Mouse (Mus musculus): ENCODE data around the gene Ttll12. TPM values are rescaled to one million over a fixed set of nuclear protein-coding genes. Genes with fewer than 3 reads are reported as not detected.

Gene Ttll12
- polyA plus RNA-seq, 1 experiment from 2014 or later: 36.2 TPM

GRCm38 (mm10) chr15:83590841-83591240 lies 4.1 kb downstream of the Ttll12 start:
- Histone ChIP-seq H3K27me3 (replicated peaks; ENCODE audit: control insufficient read depth, insufficient read depth, low read length) (no peaks in the 10 kb centered on the region), H3K9me3 (ENCODE audit: control insufficient read depth, low read length) (0 out of 2 replicates have a peak, but pooled peaks cover 2% of the 10 kb centered on the region), H3K4me1 (replicated peaks; ENCODE audit: control insufficient read depth, insufficient read depth, low read length) (peaks cover 8% of the 10 kb centered on the region), H3K4me3 (ENCODE audit: low read depth, low read length) (no peak overlapping the region), H3K4me2 (ENCODE audit: low read length) (no peak overlapping the region), H3K36me3 (ENCODE audit: control insufficient read depth, insufficient read depth, low read length) (peaks cover 29% of the 10 kb centered on the region), H3K27ac (ENCODE audit: low read depth) (no peak overlapping the region), H3K9ac (ENCODE audit: low read length) (no peak overlapping the region)
- WGBS: 87% methylated on average over 4 of the region's 4 CpGs
- DNase-seq (ENCODE audit: low spot score) (no peak), ATAC-seq (replicated peaks; ENCODE audit: low FRiP score, low TSS enrichment, low read depth) (no peak)

- H3K36me3 ChIP-seq (ENCODE audit: control insufficient read depth, insufficient read depth, low read length): peaks cover 82% of the 10 kb centered on the region
- WGBS: 93% methylated on average over 6 of the region's 6 CpGs
- no peak for DNase-seq (ENCODE audit: low spot score)
Observed at GRCm38 (mm10) chr15:83584741-83585220, 10.2 kb downstream of the Ttll12 start.

DNA sequence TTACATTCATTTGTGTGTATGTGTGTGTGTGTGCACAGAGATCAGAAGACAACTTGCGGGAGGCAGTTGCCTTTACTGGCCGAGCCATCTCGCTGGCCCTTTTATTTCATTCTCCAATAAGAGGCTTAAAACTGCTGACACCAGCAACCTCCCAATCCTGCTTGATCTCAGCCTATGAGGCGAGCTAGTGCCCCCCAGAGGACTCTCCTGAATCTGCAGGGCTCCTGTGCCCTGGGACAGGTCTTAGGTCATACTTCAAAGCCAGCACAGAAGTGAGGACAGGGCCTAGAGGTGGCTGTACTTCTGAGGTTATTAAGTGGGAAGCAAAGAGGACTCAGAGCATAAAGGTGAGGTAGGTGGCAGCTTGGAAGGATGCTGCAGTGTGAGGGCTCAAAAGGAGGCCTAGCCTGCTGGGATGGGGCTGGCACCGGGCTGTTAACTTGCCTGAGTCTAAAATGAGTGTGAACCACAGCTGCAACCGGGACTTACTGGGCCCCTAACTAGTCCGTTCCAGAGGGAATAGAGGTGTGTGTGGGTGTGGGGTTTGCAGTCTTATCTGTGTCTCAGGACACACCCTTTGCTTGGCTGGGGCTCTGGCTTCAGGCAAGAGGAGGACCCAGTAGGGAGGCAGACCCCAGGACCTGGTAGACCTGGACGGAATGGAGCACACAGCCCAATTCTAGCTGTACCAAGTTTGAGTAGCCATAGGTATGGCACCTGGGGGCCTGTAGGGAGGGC lies 11.4 kb downstream of the Ttll12 start:
- H3K36me3 ChIP-seq (ENCODE audit: control insufficient read depth, insufficient read depth, low read length): peaks cover 94% of the 10 kb centered on the region

More at GRCm38 (mm10) chr15:83584741-83585220, 10.2 kb downstream of the Ttll12 start:
- Histone ChIP-seq H3K27ac (ENCODE audit: low read depth) (no peak overlapping the region), H3K4me1 (replicated peaks; ENCODE audit: control insufficient read depth, insufficient read depth, low read length) (no peaks in the 10 kb centered on the region), H3K9ac (ENCODE audit: low read length) (no peak overlapping the region), H3K4me3 (ENCODE audit: low read depth, low read length) (no peak overlapping the region), H3K9me3 (ENCODE audit: control insufficient read depth, low read length) (0 out of 2 replicates have a peak, but pooled peaks cover 4% of the 10 kb centered on the region), H3K4me2 (ENCODE audit: low read length) (no peak overlapping the region), H3K27me3 (replicated peaks; ENCODE audit: control insufficient read depth, insufficient read depth, low read length) (no peaks in the 10 kb centered on the region)
- no peak for ATAC-seq (replicated peaks; ENCODE audit: low FRiP score, low TSS enrichment, low read depth)

DNA sequence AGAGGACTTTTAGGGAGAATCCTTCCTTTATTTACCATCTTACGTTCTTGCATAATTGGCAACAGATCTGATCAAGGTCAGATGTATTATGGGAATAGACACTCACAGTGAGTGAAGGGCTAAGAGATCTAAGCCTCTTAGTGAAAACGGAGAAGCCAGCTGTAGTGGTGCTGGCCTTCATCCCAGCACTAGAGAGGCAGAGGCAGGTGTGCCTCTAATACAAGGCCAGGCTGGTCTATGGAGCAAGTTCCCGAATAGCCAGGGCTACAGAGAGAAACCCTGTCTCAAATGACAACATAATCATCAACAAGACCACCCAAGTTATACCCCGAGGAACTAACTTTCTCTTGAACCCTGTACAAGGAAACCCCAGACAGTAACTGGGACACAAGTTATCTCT lies 12.0 kb downstream of the Ttll12 start:
- 81% methylated on average over 4 of the region's 4 CpGs for WGBS
- no peak for DNase-seq (ENCODE audit: low spot score)

More for the DNA sequence above, 11.4 kb downstream of the Ttll12 start:
- Histone ChIP-seq H3K9ac (ENCODE audit: low read length) (no peak overlapping the region), H3K27me3 (replicated peaks; ENCODE audit: control insufficient read depth, insufficient read depth, low read length) (no peaks in the 10 kb centered on the region), H3K9me3 (ENCODE audit: control insufficient read depth, low read length) (0 out of 2 replicates have a peak, but pooled peaks cover 4% of the 10 kb centered on the region), H3K27ac (ENCODE audit: low read depth) (no peak overlapping the region), H3K4me2 (ENCODE audit: low read length) (no peak overlapping the region), H3K4me1 (replicated peaks; ENCODE audit: control insufficient read depth, insufficient read depth, low read length) (no peaks in the 10 kb centered on the region), H3K4me3 (ENCODE audit: low read depth, low read length) (no peak overlapping the region)
- DNase-seq (ENCODE audit: low spot score): no peak
- WGBS: 77% methylated on average over 8 of the region's 8 CpGs
- ATAC-seq (replicated peaks; ENCODE audit: low FRiP score, low TSS enrichment, low read depth): no peak

DNA sequence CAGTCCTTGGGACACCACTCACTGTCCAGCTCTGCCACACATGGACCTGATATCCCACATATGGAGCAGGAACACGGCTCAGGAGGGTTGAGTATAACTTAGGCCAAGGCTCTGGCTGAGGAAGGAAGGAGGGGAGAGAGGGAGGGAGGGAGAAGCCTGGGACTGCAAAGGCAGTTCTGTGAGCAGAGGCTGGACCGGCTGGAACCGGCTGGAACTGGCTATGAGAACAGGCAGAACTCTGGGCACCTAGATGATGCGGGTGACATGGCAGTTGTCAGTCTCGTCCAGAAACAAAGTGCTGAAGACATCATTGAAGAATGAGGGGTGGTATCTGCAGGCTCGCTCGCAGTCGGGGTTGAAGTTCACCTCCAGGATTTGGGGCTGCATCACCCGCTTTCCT lies 18.3 kb downstream of the Ttll12 start:
- Histone ChIP-seq H3K4me2 (ENCODE audit: low read length) (no peak overlapping the region), H3K9me3 (ENCODE audit: control insufficient read depth, low read length) (no peaks in the 10 kb centered on the region), H3K36me3 (ENCODE audit: control insufficient read depth, insufficient read depth, low read length) (peaks cover 66% of the 10 kb centered on the region), H3K9ac (ENCODE audit: low read length) (no peak overlapping the region), H3K27ac (ENCODE audit: low read depth) (no peak overlapping the region), H3K4me3 (ENCODE audit: low read depth, low read length) (no peak overlapping the region), H3K4me1 (replicated peaks; ENCODE audit: control insufficient read depth, insufficient read depth, low read length) (no peaks in the 10 kb centered on the region), H3K27me3 (replicated peaks; ENCODE audit: control insufficient read depth, insufficient read depth, low read length) (no peaks in the 10 kb centered on the region)
- ATAC-seq (replicated peaks; ENCODE audit: low FRiP score, low TSS enrichment, low read depth) (no peak), DNase-seq (ENCODE audit: low spot score) (no peak)
- 96% methylated on average over 9 of the region's 9 CpGs for WGBS

More for the DNA sequence above, 12.0 kb downstream of the Ttll12 start:
- Histone ChIP-seq H3K9me3 (ENCODE audit: control insufficient read depth, low read length) (0 out of 2 replicates have a peak, but pooled peaks cover 4% of the 10 kb centered on the region), H3K36me3 (ENCODE audit: control insufficient read depth, insufficient read depth, low read length) (peaks cover 94% of the 10 kb centered on the region), H3K27me3 (replicated peaks; ENCODE audit: control insufficient read depth, insufficient read depth, low read length) (no peaks in the 10 kb centered on the region), H3K4me3 (ENCODE audit: low read depth, low read length) (no peak overlapping the region), H3K27ac (ENCODE audit: low read depth) (no peak overlapping the region), H3K4me2 (ENCODE audit: low read length) (no peak overlapping the region), H3K4me1 (replicated peaks; ENCODE audit: control insufficient read depth, insufficient read depth, low read length) (no peaks in the 10 kb centered on the region), H3K9ac (ENCODE audit: low read length) (no peak overlapping the region)
- no peak for ATAC-seq (replicated peaks; ENCODE audit: low FRiP score, low TSS enrichment, low read depth)

GRCm38 (mm10) chr15:83575543-83575942 lies 19.4 kb downstream of the Ttll12 start:
- DNase-seq (ENCODE audit: low spot score): no peak
- Histone ChIP-seq H3K9ac (ENCODE audit: low read length) (no peak overlapping the region), H3K36me3 (ENCODE audit: control insufficient read depth, insufficient read depth, low read length) (peaks cover 55% of the 10 kb centered on the region), H3K4me3 (ENCODE audit: low read depth, low read length) (no peak overlapping the region), H3K27ac (ENCODE audit: low read depth) (no peak overlapping the region), H3K4me2 (ENCODE audit: low read length) (no peak overlapping the region), H3K4me1 (replicated peaks; ENCODE audit: control insufficient read depth, insufficient read depth, low read length) (no peaks in the 10 kb centered on the region), H3K27me3 (replicated peaks; ENCODE audit: control insufficient read depth, insufficient read depth, low read length) (no peaks in the 10 kb centered on the region), H3K9me3 (ENCODE audit: control insufficient read depth, low read length) (no peaks in the 10 kb centered on the region)
- WGBS: 93% methylated on average over 8 of the region's 8 CpGs
- no peak for ATAC-seq (replicated peaks; ENCODE audit: low FRiP score, low TSS enrichment, low read depth)

GRCm38 (mm10) chr15:83574731-83575351 lies 20.1 kb downstream of the Ttll12 start:
- no peak for DNase-seq (ENCODE audit: low spot score)
- Histone ChIP-seq H3K4me2 (ENCODE audit: low read length) (no peak overlapping the region), H3K9ac (ENCODE audit: low read length) (no peak overlapping the region), H3K27me3 (replicated peaks; ENCODE audit: control insufficient read depth, insufficient read depth, low read length) (no peaks in the 10 kb centered on the region), H3K27ac (ENCODE audit: low read depth) (no peak overlapping the region), H3K9me3 (ENCODE audit: control insufficient read depth, low read length) (no peaks in the 10 kb centered on the region), H3K4me1 (replicated peaks; ENCODE audit: control insufficient read depth, insufficient read depth, low read length) (no peaks in the 10 kb centered on the region), H3K4me3 (ENCODE audit: low read depth, low read length) (no peak overlapping the region), H3K36me3 (ENCODE audit: control insufficient read depth, insufficient read depth, low read length) (peaks cover 48% of the 10 kb centered on the region)
- no peak for ATAC-seq (replicated peaks; ENCODE audit: low FRiP score, low TSS enrichment, low read depth)
- WGBS: 69% methylated on average over 6 of the region's 6 CpGs

GRCm38 (mm10) chr15:83573606-83574005 lies 21.4 kb downstream of the Ttll12 start:
- Histone ChIP-seq H3K27me3 (replicated peaks; ENCODE audit: control insufficient read depth, insufficient read depth, low read length) (no peaks in the 10 kb centered on the region), H3K36me3 (ENCODE audit: control insufficient read depth, insufficient read depth, low read length) (peaks cover 36% of the 10 kb centered on the region), H3K9me3 (ENCODE audit: control insufficient read depth, low read length) (no peaks in the 10 kb centered on the region), H3K4me3 (ENCODE audit: low read depth, low read length) (no peak overlapping the region), H3K9ac (ENCODE audit: low read length) (no peak overlapping the region), H3K4me1 (replicated peaks; ENCODE audit: control insufficient read depth, insufficient read depth, low read length) (no peaks in the 10 kb centered on the region), H3K4me2 (ENCODE audit: low read length) (no peak overlapping the region), H3K27ac (ENCODE audit: low read depth) (no peak overlapping the region)
- DNase-seq (ENCODE audit: low spot score) (no peak), ATAC-seq (replicated peaks; ENCODE audit: low FRiP score, low TSS enrichment, low read depth) (no peak)
- WGBS: 99% methylated on average over 12 of the region's 12 CpGs

All from intestine, embryonic 14.5 days (tissue).